Mouse (Mus musculus): ENCODE results near the gene Psmb7.

Psmb7 gene

DNA sequence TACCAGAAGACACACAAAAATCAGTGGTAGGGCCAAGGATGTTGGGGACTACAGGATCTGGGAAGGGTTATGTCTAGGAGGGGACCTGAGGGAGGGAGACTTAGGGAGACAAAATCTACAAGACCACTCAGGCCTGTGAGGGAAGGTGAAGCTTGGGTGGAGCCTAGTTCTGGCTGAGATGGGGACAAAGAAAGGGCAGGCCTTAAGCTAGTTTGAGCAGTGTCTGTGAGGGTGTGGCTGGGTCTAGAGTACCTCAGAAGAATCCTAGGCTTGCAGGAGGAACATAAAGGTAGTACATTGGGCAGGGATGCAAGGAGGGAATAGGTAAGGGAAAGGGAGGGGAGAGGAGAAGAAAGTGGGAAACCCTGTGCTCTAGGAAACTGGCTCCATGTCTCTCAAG, 99.5 kb downstream of the Psmb7 start:
- DNase-seq (ENCODE audit: low read depth), result no peak

DNA sequence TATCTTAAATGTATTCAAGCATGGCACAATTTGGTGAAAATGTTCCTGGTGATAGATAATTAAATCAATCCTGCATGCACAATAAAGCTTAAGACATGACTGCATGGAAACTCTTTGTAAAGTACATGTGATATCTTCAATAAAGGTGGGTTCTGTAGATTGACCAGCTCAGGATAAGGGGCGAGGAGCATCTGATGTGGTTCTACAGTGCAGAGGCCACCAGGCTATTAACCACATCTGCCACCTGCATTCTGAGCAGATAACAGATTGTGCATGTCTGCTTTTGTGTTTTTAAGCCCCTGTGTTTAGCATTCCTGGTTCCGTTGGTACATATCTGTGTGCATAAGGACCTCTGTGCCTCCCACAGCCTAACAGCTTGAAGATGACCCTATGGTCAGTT, 100.7 kb downstream of the Psmb7 start:
- no peak for DNase-seq (ENCODE audit: low read depth)

DNA sequence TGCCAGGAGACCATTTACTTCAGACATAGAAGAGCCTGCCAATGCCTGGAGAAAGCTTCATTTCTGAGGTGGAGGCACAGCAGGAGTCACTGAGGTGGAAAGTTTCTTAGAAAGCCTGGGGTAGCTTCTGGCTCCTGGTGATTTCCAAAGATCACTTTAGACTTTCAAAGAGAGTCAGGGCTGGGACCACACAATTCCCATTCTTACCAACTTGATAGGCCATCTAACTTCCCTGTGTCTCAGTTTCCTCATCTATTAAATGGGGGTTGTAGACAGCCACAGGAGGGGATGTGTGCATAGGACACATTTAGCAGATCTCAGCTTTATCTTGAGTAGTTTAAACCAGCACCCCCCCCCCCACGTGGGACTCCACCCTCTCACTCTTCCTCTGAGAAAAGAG, 101.5 kb downstream of the Psmb7 start:
- DNase-seq (ENCODE audit: low read depth), result no peak

GRCm38 (mm10) chr2:38541570-38541969, 102.3 kb downstream of the Psmb7 start:
- no peak for DNase-seq (ENCODE audit: low read depth)

DNA sequence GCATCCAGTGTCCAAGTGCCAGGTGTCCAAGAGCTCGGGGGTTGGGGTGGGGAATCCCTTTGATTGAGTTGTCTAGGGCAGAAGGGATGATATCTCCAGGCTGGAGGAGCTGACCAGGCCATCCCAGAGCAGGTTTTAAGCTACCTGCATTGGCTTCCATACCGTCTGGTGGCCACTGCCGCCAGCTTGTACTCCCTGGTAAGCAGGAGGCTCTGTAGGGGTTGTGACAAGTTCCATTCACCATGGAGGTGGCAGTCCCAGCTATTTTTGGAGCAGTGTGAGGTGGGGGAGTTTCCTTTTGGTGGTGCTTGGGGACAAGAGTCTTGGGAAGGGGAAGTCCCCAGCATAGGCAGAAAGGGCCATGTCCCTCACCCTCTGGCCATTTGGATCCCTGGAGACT, 102.8 kb downstream of the Psmb7 start:
- DNase-seq (ENCODE audit: low read depth), result no peak

GRCm38 (mm10) chr2:38540666-38541065, 103.2 kb downstream of the Psmb7 start:
- DNase-seq (ENCODE audit: low read depth), result no peak

- DNase-seq (ENCODE audit: low read depth), result no peak
These were observed 104.2 kb downstream of the Psmb7 start for GRCm38 (mm10) chr2:38539677-38540076.
